Mouse (Mus musculus): ENCODE results near the gene Mrgpra1. TPM values are rescaled to one million over a fixed set of nuclear protein-coding genes. Genes with fewer than 3 reads are reported as not detected.
"Not testable (repeated sequence)": the region's sequence is repeated elsewhere in the genome, so short reads cannot be mapped to it uniquely, and the experiment has no call there.

Mrgpra1 gene
- not detected in 2 replicates for polyA plus RNA-seq (2015; fragmentation: Nextera tagmentation; extraction: Ambion mirVana)

DNA sequence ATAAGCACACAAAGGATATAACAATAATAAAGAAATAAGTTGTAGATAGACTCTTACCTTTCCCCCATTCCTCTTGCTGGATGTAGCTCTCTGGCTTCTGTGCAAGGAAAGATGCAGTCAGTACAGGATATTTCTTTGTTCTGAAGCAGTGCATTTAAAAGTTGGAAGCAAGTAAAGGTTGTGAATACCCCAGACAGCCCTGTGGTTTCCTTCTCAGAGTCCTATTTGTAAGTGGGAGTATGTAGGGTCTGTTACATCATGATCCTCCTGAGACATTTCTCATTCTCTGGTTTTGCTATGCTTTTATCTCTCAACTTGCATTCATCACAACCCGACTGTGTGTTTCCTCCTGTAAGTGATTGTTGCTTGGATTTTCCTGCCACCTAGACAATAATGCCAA lies at the start of gene Mrgpra1:
Gene Mrgpra1 (minus strand): TSS at position 101 of the 400 bp plus-strand sequence.
- Histone ChIP-seq H3K4me2 (replicated peaks) (no peak within 1 kb of the TSS), H3K9me3 (replicated peaks) (peaks cover 17% of the 10 kb centered on the region; the same call in 1 of the 2 replicates), H3K36me3 (no peaks in the 10 kb centered on the region), H3K9ac (no peak within 1 kb of the TSS), H3K4me3 (replicated peaks) (no peak within 1 kb of the TSS), H3K27ac (replicated peaks) (no peak within 1 kb of the TSS), H3K27me3 (no peaks in the 10 kb centered on the region), H3K4me1 (no peaks in the 10 kb centered on the region)
- ATAC-seq (ENCODE audit: insufficient number of reproducible peaks, low FRiP score, low TSS enrichment, low read depth): no peak
- 84% methylated on average over 1 of the region's 1 CpGs for WGBS

DNA sequence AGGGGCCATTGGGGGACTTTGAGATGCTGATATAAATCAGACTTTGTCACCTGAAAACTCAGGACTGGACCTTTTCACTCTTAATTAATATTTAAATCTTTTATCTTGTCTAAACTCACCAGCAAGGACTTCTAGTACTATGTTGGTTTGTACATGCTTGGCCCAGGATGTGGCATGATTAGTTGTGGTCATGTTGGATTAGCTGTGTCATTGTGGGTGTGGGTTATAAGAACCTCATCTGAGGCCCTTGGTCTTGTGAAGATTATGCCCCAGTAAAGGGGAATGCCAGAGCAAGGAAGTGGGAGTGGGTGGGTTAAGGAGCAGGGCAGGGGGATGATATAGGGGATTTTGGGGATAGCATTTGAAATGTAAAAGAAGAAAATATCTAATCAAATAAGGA lies 47.1 kb upstream of the Mrgpra1 start:
- Histone ChIP-seq H3K4me3 (replicated peaks) (no peak overlapping the region), H3K9me3 (replicated peaks) (0 out of 2 replicates have a peak, but pooled peaks cover 3% of the 10 kb centered on the region), H3K4me2 (replicated peaks) (no peak overlapping the region), H3K9ac (no peak overlapping the region), H3K27ac (replicated peaks) (no peak overlapping the region), H3K27me3 (no peaks in the 10 kb centered on the region), H3K36me3 (no peaks in the 10 kb centered on the region), H3K4me1 (no peaks in the 10 kb centered on the region)
- ATAC-seq (ENCODE audit: insufficient number of reproducible peaks, low FRiP score, low TSS enrichment, low read depth): no peak

DNA sequence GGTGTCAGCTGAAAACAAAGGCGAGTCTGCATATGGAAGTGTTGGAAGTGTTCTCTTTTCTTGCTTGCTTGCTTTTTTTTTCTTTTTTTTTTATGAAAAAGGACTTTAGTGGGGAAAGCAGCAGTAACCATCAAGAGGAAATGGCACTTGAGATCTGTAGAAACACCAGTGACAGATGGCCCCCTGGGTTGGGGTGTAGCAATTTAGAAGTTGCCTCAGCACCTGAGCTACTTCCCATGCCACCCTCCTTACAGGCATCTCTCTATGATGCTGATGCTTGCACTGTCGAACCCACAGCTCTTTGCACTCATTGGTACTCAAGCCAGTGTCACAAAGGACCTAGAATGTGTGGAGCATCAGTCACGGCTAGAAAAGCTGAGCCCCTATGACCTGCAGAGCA lies 5.6 kb downstream of the Mrgpra1 start:
- 62% methylated on average over 3 of the region's 3 CpGs for WGBS
- Histone ChIP-seq H3K27me3 (no peaks in the 10 kb centered on the region), H3K36me3 (no peaks in the 10 kb centered on the region), H3K4me3 (replicated peaks) (no peak overlapping the region), H3K4me1 (no peaks in the 10 kb centered on the region), H3K4me2 (replicated peaks) (no peak overlapping the region), H3K9ac (no peak overlapping the region), H3K9me3 (replicated peaks) (0 out of 2 replicates have a peak, but pooled peaks cover 5% of the 10 kb centered on the region), H3K27ac (replicated peaks) (no peak overlapping the region)
- ATAC-seq (ENCODE audit: insufficient number of reproducible peaks, low FRiP score, low TSS enrichment, low read depth): no peak

DNA sequence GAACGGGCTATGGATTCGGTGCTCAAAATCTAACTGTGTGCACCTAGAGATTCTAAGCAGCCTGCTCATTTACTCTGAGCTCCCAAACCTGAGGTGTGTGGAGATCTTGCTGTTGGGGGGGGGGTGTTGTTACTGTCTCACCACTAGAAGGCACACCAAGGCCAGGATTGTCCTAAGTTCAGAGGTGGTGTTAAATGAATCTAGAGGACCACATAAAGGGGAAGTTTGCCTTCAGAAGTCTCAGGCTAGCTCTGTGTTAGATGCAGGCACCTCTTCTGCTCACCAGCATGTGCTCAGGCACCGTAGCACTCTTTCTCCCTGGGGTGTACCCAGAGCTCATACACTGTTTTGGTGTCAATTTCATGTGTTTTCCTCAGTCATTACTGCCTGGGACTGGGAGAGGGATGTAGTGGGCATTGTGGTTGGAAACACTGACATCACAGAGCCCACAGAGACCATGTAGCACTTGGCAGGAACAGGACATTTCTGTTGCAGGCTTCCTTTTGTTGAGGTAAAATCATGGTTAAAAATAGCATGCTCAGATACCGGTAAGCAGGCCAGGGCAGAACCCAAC lies 8.0 kb downstream of the Mrgpra1 start:
- no peaks in the 10 kb centered on the region for H3K36me3 ChIP-seq
- WGBS: 80% methylated on average over 4 of the region's 4 CpGs
- H3K27ac ChIP-seq (replicated peaks): no peak overlapping the region
- no peak overlapping the region for H3K9ac ChIP-seq
- H3K4me1 ChIP-seq: no peaks in the 10 kb centered on the region
- H3K4me3 ChIP-seq (replicated peaks): no peak overlapping the region
- no peak for ATAC-seq (ENCODE audit: insufficient number of reproducible peaks, low FRiP score, low TSS enrichment, low read depth)
- no peaks in the 10 kb centered on the region for H3K27me3 ChIP-seq
- no peak overlapping the region for H3K4me2 ChIP-seq (replicated peaks)
- 0 out of 2 replicates have a peak, but pooled peaks cover 5% of the 10 kb centered on the region for H3K9me3 ChIP-seq (replicated peaks)

DNA sequence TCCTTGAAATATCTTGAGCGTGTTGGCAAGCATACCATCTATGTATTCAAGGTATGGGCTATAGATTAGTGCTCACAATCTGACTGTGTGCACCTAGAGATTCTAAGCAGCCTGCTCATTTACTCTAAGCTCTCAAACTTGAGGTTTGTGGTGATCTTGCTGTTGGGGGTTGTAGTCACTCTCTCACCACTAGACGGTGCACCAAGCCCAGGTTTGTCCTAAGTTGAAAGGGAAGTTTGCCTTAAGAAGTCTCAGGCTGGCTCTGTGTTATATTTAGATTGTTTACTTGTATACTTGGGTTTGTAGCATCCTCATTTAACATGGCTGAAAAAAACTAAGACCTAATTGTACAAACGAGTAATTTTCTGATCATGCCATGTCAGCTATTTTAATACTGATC lies 12.2 kb downstream of the Mrgpra1 start:
- H3K9ac ChIP-seq; H3K4me3 ChIP-seq (replicated peaks); ATAC-seq (ENCODE audit: insufficient number of reproducible peaks, low FRiP score, low TSS enrichment, low read depth); H3K27ac ChIP-seq (replicated peaks); H3K4me2 ChIP-seq (replicated peaks); H3K9me3 ChIP-seq (replicated peaks); H3K36me3 ChIP-seq; H3K4me1 ChIP-seq; H3K27me3 ChIP-seq: not testable (repeated sequence)
- WGBS: 68% methylated on average over 3 of the region's 3 CpGs

DNA sequence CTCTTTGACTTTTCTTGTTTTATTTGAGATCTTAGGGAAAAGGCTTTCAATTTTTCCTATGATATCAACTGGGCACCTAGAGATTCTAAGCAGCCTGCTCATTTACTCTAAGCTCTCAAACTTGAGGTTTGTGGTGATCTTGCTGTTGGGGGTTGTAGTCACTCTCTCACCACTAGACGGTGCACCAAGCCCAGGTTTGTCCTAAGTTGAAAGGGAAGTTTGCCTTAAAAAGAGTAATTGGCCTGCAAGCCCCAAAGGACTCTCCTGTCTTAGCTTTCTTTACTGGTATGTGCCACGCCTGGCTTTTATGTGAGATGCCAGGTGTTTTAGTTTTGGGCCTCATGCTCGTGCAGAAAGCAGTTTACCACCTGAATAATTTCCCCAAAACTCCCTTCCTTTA lies 12.7 kb downstream of the Mrgpra1 start:
- not testable (repeated sequence) for ATAC-seq (ENCODE audit: insufficient number of reproducible peaks, low FRiP score, low TSS enrichment, low read depth); H3K36me3 ChIP-seq; H3K9me3 ChIP-seq (replicated peaks); H3K4me2 ChIP-seq (replicated peaks); H3K27ac ChIP-seq (replicated peaks); H3K4me1 ChIP-seq; H3K4me3 ChIP-seq (replicated peaks); H3K9ac ChIP-seq; H3K27me3 ChIP-seq
- WGBS: 63% methylated on average over 3 of the region's 3 CpGs

DNA sequence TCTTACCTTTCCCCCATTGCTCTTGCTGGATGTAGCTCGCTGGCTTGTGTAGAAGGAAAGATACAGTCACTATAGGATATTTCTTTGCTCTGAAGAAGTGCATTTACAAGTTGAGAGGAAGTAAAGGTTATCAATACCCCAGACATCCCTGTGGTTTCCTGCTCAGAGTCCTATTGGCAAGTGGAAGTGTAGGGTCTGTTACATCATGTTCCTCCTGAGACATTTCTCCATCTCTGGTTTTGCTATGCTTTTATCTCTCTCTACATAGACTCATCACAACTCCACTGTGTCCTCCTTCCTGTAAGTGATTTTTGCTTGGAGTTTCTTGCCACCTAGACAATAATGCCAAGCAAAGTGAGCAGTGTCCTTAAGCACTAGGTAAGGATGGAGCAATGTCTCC lies 35.7 kb downstream of the Mrgpra1 start:
- Histone ChIP-seq H3K4me2 (replicated peaks) (no peak overlapping the region), H3K27ac (replicated peaks) (no peak overlapping the region), H3K9me3 (replicated peaks) (0 out of 2 replicates have a peak, but pooled peaks cover 10% of the 10 kb centered on the region), H3K9ac (no peak overlapping the region), H3K4me3 (replicated peaks) (no peak overlapping the region), H3K27me3 (no peaks in the 10 kb centered on the region), H3K36me3 (no peaks in the 10 kb centered on the region), H3K4me1 (no peaks in the 10 kb centered on the region)
- ATAC-seq (ENCODE audit: insufficient number of reproducible peaks, low FRiP score, low TSS enrichment, low read depth): no peak
- WGBS: 57% methylated on average over 1 of the region's 1 CpGs

DNA sequence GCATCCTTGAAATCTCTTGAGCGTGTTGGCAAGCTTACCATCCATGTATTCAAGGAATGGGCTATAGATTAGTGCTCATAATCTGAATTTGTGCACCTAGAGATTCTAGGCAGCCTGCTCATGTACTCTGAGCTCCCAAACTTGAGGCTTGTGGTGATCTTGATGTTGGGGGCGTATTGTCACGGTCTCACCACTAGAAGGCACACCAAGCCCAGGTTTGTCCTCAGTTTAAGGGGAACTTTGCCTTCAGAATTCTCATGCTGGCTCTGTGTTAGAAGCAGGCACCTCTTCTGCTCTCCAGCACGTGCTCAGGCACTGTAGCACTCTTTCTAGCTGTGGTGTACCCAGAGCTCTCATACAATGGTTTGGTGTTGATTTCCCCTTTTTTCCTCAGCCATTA lies 41.8 kb downstream of the Mrgpra1 start:
- no peaks in the 10 kb centered on the region for H3K4me1 ChIP-seq
- no peak overlapping the region for H3K9ac ChIP-seq
- no peak overlapping the region for H3K4me2 ChIP-seq (replicated peaks)
- H3K27ac ChIP-seq (replicated peaks): no peak overlapping the region
- no peaks in the 10 kb centered on the region for H3K36me3 ChIP-seq
- WGBS: 28% methylated on average over 4 of the region's 4 CpGs
- ATAC-seq (ENCODE audit: insufficient number of reproducible peaks, low FRiP score, low TSS enrichment, low read depth): no peak
- H3K9me3 ChIP-seq (replicated peaks): no peaks in the 10 kb centered on the region; the same call in 1 of the 2 replicates
- H3K27me3 ChIP-seq: no peaks in the 10 kb centered on the region
- no peak overlapping the region for H3K4me3 ChIP-seq (replicated peaks)

DNA sequence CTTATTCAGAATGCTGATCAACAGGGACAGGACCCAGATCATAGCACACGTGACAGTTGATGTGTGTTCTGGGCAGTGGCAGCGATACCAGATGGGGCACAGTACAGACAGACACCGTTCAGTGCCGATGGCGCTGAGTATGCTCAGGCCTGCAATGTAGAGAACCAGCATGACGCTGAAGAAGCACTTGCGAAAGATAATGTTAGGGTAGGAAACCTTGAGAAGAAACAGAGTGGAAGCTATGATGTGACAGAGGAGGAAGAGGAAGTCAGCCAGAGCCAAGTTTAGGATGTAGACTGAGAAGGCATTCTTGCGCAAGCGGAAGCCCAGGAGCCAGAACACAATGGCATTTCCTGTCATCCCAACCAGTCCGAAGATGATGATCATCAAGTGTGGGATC lies 44.2 kb downstream of the Mrgpra1 start:
- no peak overlapping the region for H3K27ac ChIP-seq (replicated peaks)
- ATAC-seq (ENCODE audit: insufficient number of reproducible peaks, low FRiP score, low TSS enrichment, low read depth): no peak
- H3K9ac ChIP-seq: no peak overlapping the region
- WGBS: 88% methylated on average over 10 of the region's 10 CpGs
- H3K36me3 ChIP-seq: no peaks in the 10 kb centered on the region
- no peak overlapping the region for H3K4me2 ChIP-seq (replicated peaks)
- H3K4me3 ChIP-seq (replicated peaks): no peak overlapping the region
- H3K27me3 ChIP-seq: no peaks in the 10 kb centered on the region
- no peaks in the 10 kb centered on the region; the same call in 1 of the 2 replicates for H3K9me3 ChIP-seq (replicated peaks)
- H3K4me1 ChIP-seq: no peaks in the 10 kb centered on the region

DNA sequence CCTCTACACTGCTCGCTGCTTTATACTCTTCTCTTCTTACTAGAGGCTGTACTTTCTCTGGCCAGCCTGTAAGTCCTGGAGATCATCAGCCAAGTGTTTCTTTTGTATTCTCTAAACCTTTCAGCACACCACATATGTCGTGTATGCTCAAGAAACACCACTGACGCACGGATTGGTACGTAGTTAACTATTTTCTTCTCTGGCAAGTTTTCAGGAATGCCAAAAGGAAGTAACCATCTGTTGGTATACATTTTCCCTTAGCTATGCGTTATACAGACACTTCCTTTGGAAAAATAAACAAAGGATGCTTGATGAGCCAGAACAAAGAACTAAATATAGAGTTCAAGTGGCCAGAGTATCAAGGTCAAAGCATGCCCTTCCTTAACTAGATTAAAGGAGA lies 49.4 kb downstream of the Mrgpra1 start:
- not testable (repeated sequence) for ATAC-seq (ENCODE audit: insufficient number of reproducible peaks, low FRiP score, low TSS enrichment, low read depth); H3K4me1 ChIP-seq; H3K27me3 ChIP-seq; H3K4me3 ChIP-seq (replicated peaks); H3K9ac ChIP-seq; H3K27ac ChIP-seq (replicated peaks); H3K4me2 ChIP-seq (replicated peaks); H3K9me3 ChIP-seq (replicated peaks); H3K36me3 ChIP-seq
- WGBS: 79% methylated on average over 5 of the region's 6 CpGs

DNA sequence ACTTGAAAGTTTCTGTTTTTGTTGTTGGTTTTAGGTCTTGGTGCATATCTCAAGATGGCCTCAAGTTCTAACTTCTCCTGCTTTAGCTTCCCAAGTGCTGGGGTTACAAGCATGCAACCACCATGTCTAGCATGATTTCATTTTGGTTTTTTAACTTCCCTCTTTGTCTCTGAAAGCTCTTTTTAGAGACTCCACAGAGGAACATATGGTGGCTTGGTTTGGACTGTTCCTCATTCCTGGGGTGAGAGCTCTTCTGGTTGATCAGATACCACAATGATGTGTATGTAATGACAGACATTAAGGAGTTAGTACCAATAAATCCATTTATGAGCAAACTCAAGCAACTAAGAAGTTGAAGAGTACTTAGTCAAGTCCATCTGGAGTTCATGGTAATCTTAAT lies 54.4 kb downstream of the Mrgpra1 start:
- H3K9ac ChIP-seq; H3K36me3 ChIP-seq; H3K9me3 ChIP-seq (replicated peaks); H3K4me2 ChIP-seq (replicated peaks); H3K4me1 ChIP-seq; ATAC-seq (ENCODE audit: insufficient number of reproducible peaks, low FRiP score, low TSS enrichment, low read depth); H3K4me3 ChIP-seq (replicated peaks); H3K27me3 ChIP-seq; H3K27ac ChIP-seq (replicated peaks): not testable (repeated sequence)

Data from embryonic facial prominence, embryonic 15.5 days (tissue).